Comparison of ENCODE assay signal across 10 mouse cellular contexts in genomic region chr16:17929211-17929610, GRCm38 (mm10). TPM values are rescaled to one million over a fixed set of nuclear protein-coding genes. Genes with fewer than 3 reads are reported as not detected.
DNase-seq lines count a peak whose midpoint lies in the region; ATAC-seq and TF ChIP-seq lines count a peak whose summit lies in the region.
"Had no signal": no experiment of that assay in that cellular context is flagged by ENCODE, and none has a peak within 500 bp of the region (broad histone marks: within the 10 kb centered on the region; RNA-seq: fewer than 3 reads in every experiment).

No protein-coding gene starts in this region.

- peak overlapping the region; percentile 96 for H3K4me2 ChIP-seq in heart, embryonic 13.5 days
- H3K4me2 ChIP-seq in hindbrain, embryonic 16.5 days (ENCODE audit: low read length): no peak overlapping the region; the same call in 1 of the 2 replicates
- H3K4me2 ChIP-seq in midbrain, embryonic 15.5 days: peak overlapping the region; percentile 91

- no peaks in the 10 kb centered on the region for H3K9me3 ChIP-seq in heart, embryonic 13.5 days
- no peaks in the 10 kb centered on the region for H3K9me3 ChIP-seq in embryonic facial prominence, embryonic 10.5 days
- no peaks in the 10 kb centered on the region for H3K9me3 ChIP-seq in hindbrain, embryonic 16.5 days (ENCODE audit: control insufficient read depth, low read length)
- no peaks in the 10 kb centered on the region for H3K9me3 ChIP-seq in midbrain, embryonic 15.5 days

- peaks cover 18% of the 10 kb centered on the region for H3K4me1 ChIP-seq in heart, embryonic 13.5 days
- H3K4me1 ChIP-seq in embryonic facial prominence, embryonic 10.5 days: peaks cover 27% of the 10 kb centered on the region
- peaks cover 14% of the 10 kb centered on the region for H3K4me1 ChIP-seq in hindbrain, embryonic 16.5 days (ENCODE audit: control insufficient read depth, insufficient read depth, low read depth, low read length)
- peaks cover 25% of the 10 kb centered on the region for H3K4me1 ChIP-seq in midbrain, embryonic 15.5 days

- H3K36me3 ChIP-seq in heart, embryonic 13.5 days: peaks cover 19% of the 10 kb centered on the region
- peaks cover 23% of the 10 kb centered on the region for H3K36me3 ChIP-seq in embryonic facial prominence, embryonic 10.5 days (replicated peaks)
- peaks cover 15% of the 10 kb centered on the region for H3K36me3 ChIP-seq in hindbrain, embryonic 16.5 days (ENCODE audit: control insufficient read depth, insufficient read depth, low read length)
- no peaks in the 10 kb centered on the region; the same call in 1 of the 2 replicates for H3K36me3 ChIP-seq in midbrain, embryonic 15.5 days (replicated peaks)

- no peak for DNase-seq in heart, postnatal 36 days
- DNase-seq in embryonic facial prominence, embryonic 10.5 days (ENCODE audit: low spot score): no peak
- no peak for DNase-seq in yolk sac, embryonic 10.5 days (ENCODE audit: low spot score)
- no peak for DNase-seq in gastrocnemius, adult 2 months
- no peak for DNase-seq in gastrocnemius, adult 18-20 months (ENCODE audit: low spot score)

- ATAC-seq in heart, embryonic 13.5 days (ENCODE audit: extremely low read depth, insufficient number of reproducible peaks, low FRiP score, low TSS enrichment): no peak
- ATAC-seq in hindbrain, embryonic 16.5 days: peak; percentile 5; the same call in 1 of the 2 replicates
- peak; percentile 4 for ATAC-seq in midbrain, embryonic 15.5 days (replicated peaks)

- H3K9ac ChIP-seq in heart, embryonic 13.5 days: 0 out of 2 replicates have a peak overlapping the region, but pooled peaks have one; percentile 91
- no peak overlapping the region; the same call in 1 of the 2 replicates for H3K9ac ChIP-seq in hindbrain, embryonic 16.5 days (ENCODE audit: low read depth, low read length)
- H3K9ac ChIP-seq in midbrain, embryonic 15.5 days: no peak overlapping the region

- intact Hi-C loops in heart, postnatal 36 days (cut with DNase I): loop anchor here (5.0 to 10.0 kb wide), 3 partner anchors 58 to 416 kb away; partner anchors contain the start of genes Arvcf and Tango2
- intact Hi-C loops in gastrocnemius, adult 2 months (cut with DNase I): no loop called here

- H3K4me3 ChIP-seq in heart, embryonic 13.5 days: no peak overlapping the region
- H3K4me3 ChIP-seq in embryonic facial prominence, embryonic 10.5 days: peak overlapping the region; percentile 95
- H3K4me3 ChIP-seq in hindbrain, embryonic 16.5 days (ENCODE audit: low read length): no peak overlapping the region
- peak overlapping the region; percentile 85; the same call in 1 of the 2 replicates for H3K4me3 ChIP-seq in midbrain, embryonic 15.5 days
- H3K4me3 ChIP-seq in gastrocnemius, adult 2 months: no peak overlapping the region

- WGBS in heart, embryonic 13.5 days: 34% methylated on average over 2 of the region's 2 CpGs
- WGBS in embryonic facial prominence, embryonic 10.5 days: 10% methylated on average over 2 of the region's 2 CpGs
- WGBS in hindbrain, embryonic 16.5 days: 0% methylated on average over 2 of the region's 2 CpGs
- WGBS in midbrain, embryonic 15.5 days: 6% methylated on average over 2 of the region's 2 CpGs

- TF ChIP-seq CTCF in gastrocnemius, adult 2 months (IDR thresholded peaks at IDR 0.05): no peak

- no peak overlapping the region; the same call in 1 of the 2 replicates for H3K27ac ChIP-seq in heart, embryonic 13.5 days (replicated peaks)
- peak overlapping the region; percentile 88 for H3K27ac ChIP-seq in embryonic facial prominence, embryonic 10.5 days (replicated peaks)
- H3K27ac ChIP-seq in hindbrain, embryonic 16.5 days (ENCODE audit: low read depth, low read length): peak overlapping the region; percentile 90
- H3K27ac ChIP-seq in midbrain, embryonic 15.5 days: peak overlapping the region; percentile 92
- H3K27ac ChIP-seq in gastrocnemius, adult 2 months: no peak overlapping the region

- H3K27me3 ChIP-seq in heart, embryonic 13.5 days (replicated peaks): peaks cover 5% of the 10 kb centered on the region; the same call in 1 of the 2 replicates
- no peaks in the 10 kb centered on the region for H3K27me3 ChIP-seq in embryonic facial prominence, embryonic 10.5 days (replicated peaks; ENCODE audit: low read depth, poor library complexity, severe bottlenecking)
- H3K27me3 ChIP-seq in hindbrain, embryonic 16.5 days (replicated peaks; ENCODE audit: control insufficient read depth, insufficient read depth, low read length): no peaks in the 10 kb centered on the region; the same call in 1 of the 2 replicates
- H3K27me3 ChIP-seq in midbrain, embryonic 15.5 days (replicated peaks): no peaks in the 10 kb centered on the region

RNA-seq across cellular contexts. Expression of gene Slc25a1, which starts 1.2 kb away (rescaled TPM):
- 34.8 and 38.0 TPM in 2 replicates for polyA plus RNA-seq in heart, embryonic 13.5 days (2015; fragmentation: Nextera tagmentation; extraction: Ambion mirVana)
- 10 to 100 TPM in 1 of 2 experiments, 1 to 10 TPM in 1; 5.9 to 13.9 TPM for total RNA-seq in heart, postnatal 36 days (2021)
- 85.8 and 90.6 TPM in 2 replicates for polyA plus RNA-seq in embryonic facial prominence, embryonic 10.5 days (2016; fragmentation: Nextera tagmentation; extraction: Ambion mirVana)
- polyA plus RNA-seq in hindbrain, embryonic 16.5 days (2015; fragmentation: Nextera tagmentation; extraction: Ambion mirVana): 203 and 210 TPM in 2 replicates
- polyA plus RNA-seq in midbrain, embryonic 15.5 days (2015; fragmentation: Nextera tagmentation; extraction: Ambion mirVana): 169 and 179 TPM in 2 replicates
- total RNA-seq in gastrocnemius, adult 2 months (2021): 1 to 10 TPM; 2.7 to 4.6 TPM
- 1 to 10 TPM; 3.2 to 4.7 TPM for total RNA-seq in gastrocnemius, adult 18-20 months (2021)

RNA-seq across cellular contexts. Expression of gene Gsc2, which starts 14.4 kb away (rescaled TPM):
- polyA plus RNA-seq in heart, embryonic 13.5 days (2015; fragmentation: Nextera tagmentation; extraction: Ambion mirVana): not detected in 2 replicates
- total RNA-seq in heart, postnatal 36 days (2021): not detected
- polyA plus RNA-seq in embryonic facial prominence, embryonic 10.5 days (2016; fragmentation: Nextera tagmentation; extraction: Ambion mirVana): not detected in 2 replicates
- polyA plus RNA-seq in hindbrain, embryonic 16.5 days (2015; fragmentation: Nextera tagmentation; extraction: Ambion mirVana): 0.70 and 1.4 TPM in 2 replicates
- 0.38 and 1.1 TPM in 2 replicates for polyA plus RNA-seq in midbrain, embryonic 15.5 days (2015; fragmentation: Nextera tagmentation; extraction: Ambion mirVana)
- total RNA-seq in gastrocnemius, adult 2 months (2021): not detected
- total RNA-seq in gastrocnemius, adult 18-20 months (2021): not detected
- total RNA-seq: adrenal gland, postnatal 4 days; layer of hippocampus, postnatal 10 days had no signal

RNA-seq across cellular contexts. Expression of gene Ess2, which starts 18.1 kb away (rescaled TPM):
- 27.5 and 29.8 TPM in 2 replicates for polyA plus RNA-seq in heart, embryonic 13.5 days (2015; fragmentation: Nextera tagmentation; extraction: Ambion mirVana)
- 10 to 100 TPM in 1 of 2 experiments, 1 to 10 TPM in 1; 8.7 to 10.6 TPM for total RNA-seq in heart, postnatal 36 days (2021)
- 57.4 and 60.6 TPM in 2 replicates for polyA plus RNA-seq in embryonic facial prominence, embryonic 10.5 days (2016; fragmentation: Nextera tagmentation; extraction: Ambion mirVana)
- 41.8 and 46.2 TPM in 2 replicates for polyA plus RNA-seq in hindbrain, embryonic 16.5 days (2015; fragmentation: Nextera tagmentation; extraction: Ambion mirVana)
- 51.7 and 57.1 TPM in 2 replicates for polyA plus RNA-seq in midbrain, embryonic 15.5 days (2015; fragmentation: Nextera tagmentation; extraction: Ambion mirVana)
- total RNA-seq in gastrocnemius, adult 2 months (2021): 1 to 10 TPM; 6.1 to 6.4 TPM
- total RNA-seq in gastrocnemius, adult 18-20 months (2021): 1 to 10 TPM; 5.7 to 6.0 TPM

RNA-seq across cellular contexts. Expression of gene Tssk2, which starts 30.8 kb away (rescaled TPM):
- not detected in 2 replicates for polyA plus RNA-seq in heart, embryonic 13.5 days (2015; fragmentation: Nextera tagmentation; extraction: Ambion mirVana)
- not detected for total RNA-seq in heart, postnatal 36 days (2021)
- polyA plus RNA-seq in embryonic facial prominence, embryonic 10.5 days (2016; fragmentation: Nextera tagmentation; extraction: Ambion mirVana): 0.14 TPM in 1 of 2 replicates, not detected in the other
- 0.11 TPM in 1 of 2 replicates, not detected in the other for polyA plus RNA-seq in hindbrain, embryonic 16.5 days (2015; fragmentation: Nextera tagmentation; extraction: Ambion mirVana)
- 0.11 TPM in 1 of 2 replicates, not detected in the other for polyA plus RNA-seq in midbrain, embryonic 15.5 days (2015; fragmentation: Nextera tagmentation; extraction: Ambion mirVana)
- not detected for total RNA-seq in gastrocnemius, adult 2 months (2021)
- total RNA-seq in gastrocnemius, adult 18-20 months (2021): not detected
- total RNA-seq: adrenal gland, postnatal 4 days; layer of hippocampus, postnatal 10 days had no signal

RNA-seq across cellular contexts. Expression of gene Dgcr2, which starts 30.8 kb away (rescaled TPM):
- 47.8 and 48.4 TPM in 2 replicates for polyA plus RNA-seq in heart, embryonic 13.5 days (2015; fragmentation: Nextera tagmentation; extraction: Ambion mirVana)
- 10 to 100 TPM; 47.3 to 48.6 TPM for total RNA-seq in heart, postnatal 36 days (2021)
- polyA plus RNA-seq in embryonic facial prominence, embryonic 10.5 days (2016; fragmentation: Nextera tagmentation; extraction: Ambion mirVana): 98.6 and 100 TPM in 2 replicates
- 105 and 116 TPM in 2 replicates for polyA plus RNA-seq in hindbrain, embryonic 16.5 days (2015; fragmentation: Nextera tagmentation; extraction: Ambion mirVana)
- polyA plus RNA-seq in midbrain, embryonic 15.5 days (2015; fragmentation: Nextera tagmentation; extraction: Ambion mirVana): 119 and 120 TPM in 2 replicates
- 10 to 100 TPM; 22.2 to 26.4 TPM for total RNA-seq in gastrocnemius, adult 2 months (2021)
- 10 to 100 TPM; 20.3 to 21.4 TPM for total RNA-seq in gastrocnemius, adult 18-20 months (2021)

Comparison
In these comparisons a context has a peak if more than half of its experiments do, and no peak if none do; other contexts are left out.
1. H3K27ac ChIP-seq: peak in embryonic facial prominence, embryonic 10.5 days (single experiment), hindbrain, embryonic 16.5 days (single experiment) and midbrain, embryonic 15.5 days (single experiment); none in heart, embryonic 13.5 days (single experiment) and gastrocnemius, adult 2 months (single experiment).
2. H3K4me3 ChIP-seq: peak in embryonic facial prominence, embryonic 10.5 days (single experiment) and midbrain, embryonic 15.5 days (single experiment); none in heart, embryonic 13.5 days (single experiment), hindbrain, embryonic 16.5 days (single experiment) and gastrocnemius, adult 2 months (single experiment).